Mouse (Mus musculus): ENCODE data around the gene Hap1.

DNA sequence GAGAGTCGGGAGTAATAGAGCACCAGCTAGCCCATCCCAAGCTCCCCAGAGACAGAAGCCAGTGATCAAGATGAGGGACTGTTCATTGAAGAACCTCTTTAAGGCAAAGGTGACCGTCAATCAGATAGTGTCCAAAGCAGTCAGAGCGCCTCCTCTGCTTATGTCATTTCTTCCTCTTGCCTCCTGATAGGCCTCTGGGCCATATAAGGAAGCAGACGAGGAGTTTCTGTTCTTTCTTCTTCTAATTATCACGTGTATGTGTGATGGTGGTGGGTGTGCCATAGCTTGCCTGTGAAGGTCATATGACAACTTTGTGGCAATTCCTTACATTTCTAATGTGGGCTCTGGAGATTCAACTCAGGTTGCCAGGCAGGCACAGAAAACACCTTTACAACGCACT lies 44.9 kb upstream of the Hap1 start:
- TF ChIP-seq POLR2A (IDR thresholded peaks at IDR 0.05; ENCODE audit: insufficient read length, low read depth) (no peak), TCF12 (IDR thresholded peaks at IDR 0.05; ENCODE audit: insufficient read depth, poor library complexity, severe bottlenecking) (no peak), TCF3 (IDR thresholded peaks at IDR 0.05; ENCODE audit: insufficient read length, low read depth) (no peak), MAX (IDR thresholded peaks at IDR 0.05; ENCODE audit: low read depth) (no peak), POLR2AphosphoS2 (IDR thresholded peaks at IDR 0.05; ENCODE audit: insufficient read length, low read depth) (no peak), E2F4 (IDR thresholded peaks at IDR 0.05; ENCODE audit: insufficient read depth) (no peak), MYOG (IDR thresholded peaks at IDR 0.05; ENCODE audit: control insufficient read depth in 1 of 3, insufficient read depth in 1 of 3, insufficient read length in 2 of 3, low read depth in 2 of 3) (no peak), MYOD1 (IDR thresholded peaks at IDR 0.05; ENCODE audit: control insufficient read depth in 1 of 3, insufficient read length in 2 of 3, low read depth in 2 of 3) (no peak), REST (IDR thresholded peaks at IDR 0.05; ENCODE audit: insufficient read depth, insufficient read length) (no peak), USF1 (IDR thresholded peaks at IDR 0.05; ENCODE audit: low read depth) (no peak), CEBPB (IDR thresholded peaks at IDR 0.05; ENCODE audit: insufficient read depth, poor library complexity, severe bottlenecking) (no peak), SRF (IDR thresholded peaks at IDR 0.05; ENCODE audit: control insufficient read depth, insufficient read length, low read depth) (no peak)
